Mouse (Mus musculus) heart, embryonic 12.5 days (tissue): ENCODE data around the gene Scrg1. TPM values are rescaled to one million over a fixed set of nuclear protein-coding genes. Genes with fewer than 3 reads are reported as not detected.
"Not testable (repeated sequence)": the region's sequence is repeated elsewhere in the genome, so short reads cannot be mapped to it uniquely, and the experiment has no call there.

Experiments used
- ATAC-seq: fragments of 200-750 bp; cut with Nextera tagmentation; 2 replicates; pipeline ENCODE4 v1.8.0; 2017; ENCODE audit warnings: moderate TSS enrichment, moderate library complexity; ENCODE audit not compliant: insufficient number of reproducible peaks, low FRiP score
- H3K27ac ChIP-seq: fragments of 300-500 bp; sonication (generic); 2 replicates; pipeline ENCODE4 v1.5.1; 2016; ENCODE audit warnings: mild to moderate bottlenecking, moderate library complexity; ENCODE audit not compliant: poor library complexity, severe bottlenecking
- H3K27me3 ChIP-seq: fragments of 300-500 bp; sonication (generic); replicated peaks from 2 replicates; pipeline ENCODE4 v1.6.1; 2016; ENCODE audit warnings: mild to moderate bottlenecking, moderate library complexity
- H3K36me3 ChIP-seq: fragments of 300-500 bp; sonication (generic); 2 replicates; pipeline ENCODE4 v1.6.1; 2016; ENCODE audit warnings: mild to moderate bottlenecking, moderate library complexity
- H3K4me1 ChIP-seq: fragments of 300-500 bp; sonication (generic); replicated peaks from 2 replicates; pipeline ENCODE4 v1.6.1; 2016; ENCODE audit warnings: mild to moderate bottlenecking
- H3K4me2 ChIP-seq: fragments of 300-500 bp; sonication (generic); 2 replicates; pipeline ENCODE4 v1.6.1; 2016; ENCODE audit warnings: mild to moderate bottlenecking, moderate library complexity
- H3K4me3 ChIP-seq: fragments of 300-500 bp; sonication (generic); 2 replicates; pipeline ENCODE4 v1.5.1; 2016; ENCODE audit warnings: mild to moderate bottlenecking
- H3K9ac ChIP-seq: fragments of 300-500 bp; sonication (generic); 2 replicates; pipeline ENCODE4 v1.6.1; 2016; ENCODE audit warnings: mild to moderate bottlenecking, moderate library complexity
- H3K9me3 ChIP-seq: fragments of 300-500 bp; sonication (generic); replicated peaks from 2 replicates; pipeline ENCODE4 v1.6.1; 2016; ENCODE audit warnings: mild to moderate bottlenecking, moderate library complexity
- WGBS: fragments of 180-500 bp; shearing (Covaris S2); methylation state at CpG from one replicate; pipeline ENCODE4 v1.1.7; 2016; 5-methylcytosine and 5-hydroxymethylcytosine counted together
- polyA plus RNA-seq: library from polyadenylated mRNA; unstranded; fragments of >200 nt; fragmentation: Nextera tagmentation; extraction: Ambion mirVana; gene quantifications from 2 replicates; pipeline ENCODE4 v1.2.1, GENCODE M21; 2016

Scrg1 gene
- polyA plus RNA-seq, 1 experiment from 2014 or later = 1.6 TPM

DNA sequence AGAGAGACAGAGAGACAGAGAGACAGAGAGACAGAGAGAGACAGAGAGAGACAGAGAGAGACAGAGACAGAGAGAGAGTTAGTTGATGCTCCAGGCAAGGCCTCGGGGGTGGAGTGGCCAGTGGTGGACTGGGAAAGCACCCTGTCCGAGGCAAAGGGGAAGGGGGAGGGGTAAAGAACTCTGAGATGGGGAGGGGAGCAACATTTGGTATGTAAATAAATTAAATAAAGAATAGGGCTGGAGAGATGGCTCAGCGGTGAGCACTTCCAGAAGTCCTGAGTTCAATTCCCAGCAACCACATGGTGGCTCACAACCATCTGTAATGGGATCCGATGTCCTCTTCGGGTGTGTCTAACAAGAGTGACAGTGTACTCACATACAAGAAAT is 25.8 kb upstream of the Scrg1 start:
- WGBS = 59% methylated on average over 5 of the region's 5 CpGs
- not testable (repeated sequence) for H3K4me3 ChIP-seq, H3K9me3 ChIP-seq, H3K27me3 ChIP-seq, H3K4me1 ChIP-seq, H3K36me3 ChIP-seq, H3K27ac ChIP-seq, ATAC-seq, H3K4me2 ChIP-seq, H3K9ac ChIP-seq

GRCm38 (mm10) chr8:57430901-57431300 is 24.8 kb upstream of the Scrg1 start:
- Histone ChIP-seq H3K4me3 (no peak overlapping the region), H3K27me3 (no peaks in the 10 kb centered on the region), H3K9me3 (no peaks in the 10 kb centered on the region), H3K4me1 (no peaks in the 10 kb centered on the region), H3K27ac (no peak overlapping the region), H3K36me3 (no peaks in the 10 kb centered on the region), H3K9ac (no peak overlapping the region), H3K4me2 (no peak overlapping the region)
- 75% methylated on average over 11 of the region's 11 CpGs for WGBS
- no peak for ATAC-seq

DNA sequence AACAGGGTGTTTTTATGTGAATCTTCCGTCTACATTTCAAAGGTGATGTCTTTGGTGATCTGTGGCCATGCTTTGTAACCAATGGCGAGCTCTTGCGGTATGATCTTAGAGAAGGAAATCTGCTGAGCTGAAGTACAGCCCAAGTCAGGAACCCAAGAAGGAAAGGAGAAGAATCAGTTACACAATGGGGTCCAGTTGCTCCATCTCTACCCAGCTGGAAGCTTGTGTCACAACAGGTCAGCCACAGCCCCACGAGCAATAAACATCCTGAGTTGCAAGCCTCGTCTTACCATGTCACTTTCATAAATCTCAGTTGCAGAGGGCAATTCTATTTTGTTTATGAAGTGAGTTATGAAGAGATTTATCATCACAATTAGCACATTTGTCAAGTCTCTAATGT is 22.9 kb upstream of the Scrg1 start:
- no peak for ATAC-seq
- H3K36me3 ChIP-seq = no peaks in the 10 kb centered on the region
- no peaks in the 10 kb centered on the region for H3K4me1 ChIP-seq
- H3K4me2 ChIP-seq = no peak overlapping the region
- 81% methylated on average over 5 of the region's 5 CpGs for WGBS
- no peak overlapping the region for H3K9ac ChIP-seq
- H3K27ac ChIP-seq = no peak overlapping the region
- no peaks in the 10 kb centered on the region for H3K27me3 ChIP-seq
- H3K4me3 ChIP-seq = no peak overlapping the region
- no peaks in the 10 kb centered on the region for H3K9me3 ChIP-seq

DNA sequence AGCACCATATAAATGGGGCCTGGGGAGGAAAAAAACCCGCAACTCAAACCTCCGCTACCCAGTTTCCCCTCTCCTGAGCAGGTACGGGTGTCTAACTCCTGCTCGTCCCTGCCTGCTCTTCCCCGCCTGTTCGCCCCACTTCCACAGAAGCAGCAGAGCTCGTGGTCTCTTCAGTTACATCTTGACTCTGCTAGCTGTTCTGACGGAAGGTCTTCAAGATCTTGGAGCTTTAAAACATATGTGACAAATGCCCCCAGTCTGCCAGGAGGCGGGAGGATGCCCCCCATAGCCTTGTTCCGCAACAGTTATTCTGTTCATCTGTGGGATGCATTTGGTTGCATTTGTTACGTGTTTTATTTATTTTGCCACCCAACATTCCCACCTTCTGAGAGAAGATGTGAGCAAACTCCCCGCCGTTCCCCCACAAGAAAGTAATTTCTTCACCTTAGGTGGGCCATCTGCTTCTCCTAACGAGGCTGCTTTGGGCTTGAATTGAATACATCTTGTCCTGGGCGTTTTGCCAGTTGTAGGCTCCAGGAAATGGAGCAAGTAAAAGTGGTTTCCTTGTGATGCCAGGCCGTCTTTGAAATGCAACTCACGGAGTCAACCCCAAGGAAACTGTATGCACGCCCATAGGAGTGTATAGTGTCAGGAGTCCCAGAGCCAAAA is 19.8 kb upstream of the Scrg1 start:
- Histone ChIP-seq H3K9me3 (no peaks in the 10 kb centered on the region), H3K36me3 (no peaks in the 10 kb centered on the region), H3K27ac (no peak overlapping the region), H3K9ac (no peak overlapping the region), H3K4me2 (no peak overlapping the region), H3K4me3 (no peak overlapping the region), H3K27me3 (no peaks in the 10 kb centered on the region), H3K4me1 (0 out of 2 replicates have a peak, but pooled peaks cover 2% of the 10 kb centered on the region)
- WGBS = 60% methylated on average over 18 of the region's 18 CpGs
- ATAC-seq = no peak

GRCm38 (mm10) chr8:57436437-57436796 is 19.3 kb upstream of the Scrg1 start:
- H3K4me2 ChIP-seq = no peak overlapping the region
- no peak overlapping the region for H3K27ac ChIP-seq
- H3K4me1 ChIP-seq = 0 out of 2 replicates have a peak, but pooled peaks cover 2% of the 10 kb centered on the region
- no peaks in the 10 kb centered on the region for H3K9me3 ChIP-seq
- H3K9ac ChIP-seq = no peak overlapping the region
- H3K4me3 ChIP-seq = no peak overlapping the region
- no peak for ATAC-seq
- no peaks in the 10 kb centered on the region for H3K36me3 ChIP-seq
- WGBS = 80% methylated on average over 9 of the region's 9 CpGs
- no peaks in the 10 kb centered on the region for H3K27me3 ChIP-seq

DNA sequence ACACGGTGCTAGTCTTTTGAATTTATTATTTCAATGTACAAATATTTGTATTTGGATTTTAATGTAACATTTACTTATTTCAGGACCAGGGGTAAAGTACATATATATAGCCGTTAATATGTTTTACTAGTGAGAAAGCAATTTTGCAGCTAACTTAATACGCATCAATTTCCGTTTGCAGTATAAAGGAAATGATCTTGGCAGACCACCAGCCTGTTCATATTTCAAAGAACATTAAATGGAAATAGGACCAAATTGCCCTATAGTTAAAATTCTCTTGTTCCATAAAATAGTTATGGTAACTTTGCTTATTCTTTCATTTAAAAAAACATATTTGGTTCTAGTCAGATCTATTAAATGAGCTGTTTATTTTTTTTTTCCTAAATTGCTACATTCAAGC is 14.6 kb upstream of the Scrg1 start:
- no peak for ATAC-seq
- Histone ChIP-seq H3K36me3 (no peaks in the 10 kb centered on the region), H3K9me3 (no peaks in the 10 kb centered on the region), H3K27me3 (no peaks in the 10 kb centered on the region), H3K4me1 (0 out of 2 replicates have a peak, but pooled peaks cover 2% of the 10 kb centered on the region), H3K4me2 (no peak overlapping the region), H3K4me3 (no peak overlapping the region), H3K27ac (no peak overlapping the region), H3K9ac (no peak overlapping the region)
- WGBS = 84% methylated on average over 4 of the region's 4 CpGs

DNA sequence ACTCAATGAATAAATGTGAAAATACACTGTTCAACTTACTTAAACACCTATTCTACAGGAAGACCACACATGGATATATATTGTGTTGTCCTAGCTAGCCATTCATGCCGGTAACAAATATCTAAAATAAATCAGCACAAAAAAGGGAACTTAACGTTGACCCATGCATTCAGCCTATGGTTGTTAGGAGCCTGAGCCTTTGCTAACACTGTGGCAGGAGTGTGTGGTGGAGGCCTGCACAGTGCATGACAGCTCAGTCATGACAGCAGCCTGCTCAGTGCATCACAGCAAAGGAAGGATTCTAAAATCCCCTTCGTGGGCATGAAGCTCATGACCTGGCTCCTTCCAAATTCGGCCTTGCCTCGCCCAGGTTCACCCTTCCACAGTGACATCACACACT is 14.2 kb upstream of the Scrg1 start:
- Histone ChIP-seq H3K36me3 (no peaks in the 10 kb centered on the region), H3K27ac (no peak overlapping the region), H3K4me1 (0 out of 2 replicates have a peak, but pooled peaks cover 2% of the 10 kb centered on the region), H3K9me3 (no peaks in the 10 kb centered on the region), H3K9ac (no peak overlapping the region), H3K27me3 (no peaks in the 10 kb centered on the region), H3K4me3 (no peak overlapping the region), H3K4me2 (no peak overlapping the region)
- no peak for ATAC-seq
- WGBS = 82% methylated on average over 5 of the region's 5 CpGs

DNA sequence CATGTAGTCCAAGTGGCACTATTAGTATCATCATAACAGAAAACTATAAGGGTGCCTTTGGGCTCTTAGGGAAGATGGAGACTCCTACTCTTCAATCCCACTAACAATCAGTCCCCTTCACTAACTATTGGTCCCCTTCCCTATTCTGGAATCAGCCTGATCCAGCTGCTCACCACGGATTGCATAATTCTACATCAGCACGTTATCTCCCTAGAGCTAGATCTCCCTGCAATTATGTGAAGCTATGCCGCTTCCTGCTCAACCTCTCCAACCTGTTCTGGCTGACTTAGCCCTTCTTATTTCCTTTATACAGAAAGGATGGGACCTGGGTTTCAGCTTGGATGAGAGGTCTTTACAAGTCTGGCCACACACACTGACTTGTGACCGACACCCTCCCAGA is 12.4 kb upstream of the Scrg1 start:
- H3K9me3 ChIP-seq = no peaks in the 10 kb centered on the region
- WGBS = 65% methylated on average over 4 of the region's 4 CpGs

GRCm38 (mm10) chr8:57445901-57446300 is 9.8 kb upstream of the Scrg1 start:
- H3K4me1 ChIP-seq, H3K4me2 ChIP-seq, ATAC-seq, H3K36me3 ChIP-seq, H3K4me3 ChIP-seq, H3K27me3 ChIP-seq, H3K9ac ChIP-seq, H3K9me3 ChIP-seq, H3K27ac ChIP-seq: not testable (repeated sequence)
- WGBS = 80% methylated on average over 5 of the region's 5 CpGs

More for the DNA sequence above, 12.4 kb upstream of the Scrg1 start:
- Histone ChIP-seq H3K36me3 (no peaks in the 10 kb centered on the region), H3K4me3 (no peak overlapping the region), H3K27me3 (no peaks in the 10 kb centered on the region), H3K9ac (no peak overlapping the region), H3K4me2 (no peak overlapping the region), H3K4me1 (0 out of 2 replicates have a peak, but pooled peaks cover 2% of the 10 kb centered on the region), H3K27ac (no peak overlapping the region)
- ATAC-seq = no peak

- no peak for ATAC-seq
- Histone ChIP-seq H3K9ac (no peak overlapping the region), H3K36me3 (no peaks in the 10 kb centered on the region), H3K4me2 (no peak overlapping the region), H3K4me3 (no peak overlapping the region), H3K4me1 (no peaks in the 10 kb centered on the region), H3K27ac (no peak overlapping the region), H3K9me3 (no peaks in the 10 kb centered on the region), H3K27me3 (no peaks in the 10 kb centered on the region)
- 71% methylated on average over 7 of the region's 7 CpGs for WGBS
Observed at GRCm38 (mm10) chr8:57450726-57451125, 5.0 kb upstream of the Scrg1 start.

DNA sequence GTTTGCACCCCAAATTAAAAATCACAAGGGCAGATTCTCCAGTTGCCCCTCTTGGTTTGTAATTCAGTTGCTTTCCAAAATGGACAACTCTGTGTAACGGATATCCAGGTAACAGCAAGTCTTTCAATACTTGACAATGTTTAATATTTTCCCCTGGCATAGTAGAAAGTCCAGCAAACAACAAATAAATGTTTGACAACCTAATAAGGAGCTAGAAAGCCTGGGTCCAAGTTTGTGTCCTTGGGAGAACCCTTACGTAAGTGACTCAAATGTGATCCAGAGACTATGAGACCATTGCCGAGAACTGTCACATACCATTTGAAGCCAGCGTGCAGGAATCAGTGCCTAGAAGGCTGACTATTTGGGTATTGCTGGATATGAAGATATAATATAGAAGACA is 3.8 kb upstream of the Scrg1 start:
- H3K4me3 ChIP-seq = no peak overlapping the region
- no peak for ATAC-seq
- H3K4me1 ChIP-seq = 0 out of 2 replicates have a peak, but pooled peaks cover 3% of the 10 kb centered on the region
- 88% methylated on average over 4 of the region's 4 CpGs for WGBS
- H3K27ac ChIP-seq = no peak overlapping the region
- H3K9ac ChIP-seq = no peak overlapping the region
- no peak overlapping the region for H3K4me2 ChIP-seq
- H3K9me3 ChIP-seq = no peaks in the 10 kb centered on the region
- H3K36me3 ChIP-seq = no peaks in the 10 kb centered on the region
- H3K27me3 ChIP-seq = no peaks in the 10 kb centered on the region

DNA sequence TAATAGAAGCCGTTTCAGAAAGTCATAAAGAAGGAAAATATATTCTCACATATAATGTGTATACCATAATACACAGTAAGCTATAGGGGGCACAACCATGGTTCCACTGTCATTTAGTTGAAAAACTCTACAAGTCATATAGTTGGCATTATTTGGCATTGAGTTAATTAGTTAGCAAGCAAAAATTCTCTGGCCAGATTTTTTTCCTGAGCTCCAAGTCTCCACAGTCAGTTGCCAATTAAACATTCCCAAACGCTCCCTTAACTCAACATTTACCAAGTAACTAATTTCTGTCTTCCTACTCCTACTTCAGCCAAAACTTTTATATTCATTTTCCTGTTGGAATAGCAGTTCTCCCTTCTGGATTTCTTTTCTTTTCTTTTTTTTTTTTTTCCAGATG is 2.4 kb upstream of the Scrg1 start:
- ATAC-seq = no peak
- Histone ChIP-seq H3K36me3 (no peaks in the 10 kb centered on the region), H3K9ac (no peak overlapping the region), H3K4me3 (no peak overlapping the region), H3K27ac (no peak overlapping the region), H3K4me2 (no peak overlapping the region), H3K27me3 (no peaks in the 10 kb centered on the region), H3K9me3 (no peaks in the 10 kb centered on the region), H3K4me1 (0 out of 2 replicates have a peak, but pooled peaks cover 3% of the 10 kb centered on the region)
- 79% methylated on average over 2 of the region's 2 CpGs for WGBS
